In the genomic region with DNA sequence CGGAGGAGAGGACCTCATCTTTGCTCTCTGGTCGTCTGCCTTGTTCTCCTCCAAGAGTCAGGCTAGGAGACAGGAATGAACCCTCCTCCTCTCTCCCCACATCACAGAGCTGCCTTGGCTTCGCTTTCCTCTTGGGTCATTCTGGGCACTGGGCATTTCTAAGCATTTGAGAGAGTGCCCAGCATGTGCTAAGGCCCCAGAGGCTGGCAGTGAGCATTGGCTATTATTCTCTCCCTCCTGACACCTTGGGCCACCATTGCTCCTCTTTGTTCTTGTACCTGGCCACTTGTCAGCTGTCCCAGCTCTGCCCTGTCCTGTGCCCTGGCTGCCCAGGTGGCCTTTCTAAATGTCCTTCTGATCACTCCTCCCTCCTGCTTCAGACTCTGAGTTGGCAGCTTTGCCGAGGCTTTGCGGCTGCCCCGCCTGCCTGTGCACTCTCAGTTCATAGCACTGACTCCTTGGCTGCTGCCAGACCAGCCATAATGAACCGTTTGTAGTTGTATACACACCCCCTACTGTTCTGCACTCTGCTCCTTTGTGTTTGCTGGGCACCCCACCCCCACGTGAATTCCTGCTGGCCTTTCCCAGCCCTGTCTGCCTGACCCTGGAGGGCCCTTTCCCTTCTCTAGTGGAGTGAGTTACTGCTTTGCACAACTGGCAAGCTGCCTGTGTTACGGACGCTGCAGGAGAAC, we compare ENCODE assay signal across 8 mouse cellular contexts.
DNase-seq lines count a peak whose midpoint lies in the region; ATAC-seq and TF ChIP-seq lines count a peak whose summit lies in the region.

No protein-coding gene starts in this region.

- DNase-seq in ES-E14 (ENCODE audit: low read depth, low spot score) = peak; percentile 47
- peak; percentile 33 for DNase-seq in forebrain, embryonic 10.5 days (ENCODE audit: extremely low spot score, low spot score)
- peak; percentile 73 for DNase-seq in hindbrain, embryonic 10.5 days (ENCODE audit: low spot score)
- peak; percentile 37 for DNase-seq in layer of hippocampus, adult 9-10 months (ENCODE audit: low spot score)
- peak; percentile 34 for DNase-seq in liver, postnatal 0 days
- DNase-seq in ovary, postnatal 36 days (ENCODE audit: low spot score) = peak; percentile 53

- 33% methylated on average over 10 of the region's 10 CpGs for WGBS in forebrain, embryonic 10.5 days
- WGBS in hindbrain, embryonic 10.5 days = 19% methylated on average over 10 of the region's 10 CpGs
- 65% methylated on average over 10 of the region's 10 CpGs for WGBS in liver, postnatal 0 days (ENCODE audit: insufficient replicate concordance)

- no peak overlapping the region for H3K9ac ChIP-seq in ES-E14 (ENCODE audit: insufficient read depth, low read depth, low read length, poor library complexity, severe bottlenecking)
- H3K9ac ChIP-seq in liver, postnatal 0 days (replicated peaks) = no peak overlapping the region

- ATAC-seq in cerebellum, adult (ENCODE audit: insufficient number of reproducible peaks, low FRiP score, low TSS enrichment) = peak; percentile 68
- 0 out of 2 replicates have a peak, but pooled peaks have one; percentile 5 for ATAC-seq in liver, postnatal 0 days
- ATAC-seq in activated CD4-positive, CD25-positive, alpha-beta regulatory T cell, adult 4 months = no peak

- no peak overlapping the region for H3K4me3 ChIP-seq in ES-E14 (ENCODE audit: insufficient read depth in 1 of 2, low read depth in 1 of 2, low read length in 2 of 2, poor library complexity in 1 of 2, severe bottlenecking in 1 of 2)
- H3K4me3 ChIP-seq in forebrain, embryonic 10.5 days = no peak overlapping the region
- H3K4me3 ChIP-seq in hindbrain, embryonic 10.5 days = peak overlapping the region; percentile 4; the same call in 1 of the 2 replicates
- no peak overlapping the region for H3K4me3 ChIP-seq in liver, postnatal 0 days (ENCODE audit: low read depth, low read length)

- H3K27me3 ChIP-seq in forebrain, embryonic 10.5 days (ENCODE audit: poor library complexity, severe bottlenecking) = no peaks in the 10 kb centered on the region
- no peaks in the 10 kb centered on the region for H3K27me3 ChIP-seq in hindbrain, embryonic 10.5 days (ENCODE audit: insufficient read depth, poor library complexity, severe bottlenecking)
- no peaks in the 10 kb centered on the region for H3K27me3 ChIP-seq in liver, postnatal 0 days (ENCODE audit: insufficient read depth, low read length)

- no peaks in the 10 kb centered on the region for H3K9me3 ChIP-seq in ES-E14 (ENCODE audit: control insufficient read depth, insufficient read depth, low read depth, low read length)
- H3K9me3 ChIP-seq in forebrain, embryonic 10.5 days = no peaks in the 10 kb centered on the region
- H3K9me3 ChIP-seq in hindbrain, embryonic 10.5 days = no peaks in the 10 kb centered on the region
- no peaks in the 10 kb centered on the region for H3K9me3 ChIP-seq in liver, postnatal 0 days (ENCODE audit: low read length)

- H3K4me1 ChIP-seq in ES-E14 (ENCODE audit: control insufficient read depth in 2 of 2, insufficient read depth in 2 of 2, low read length in 2 of 2, poor library complexity in 1 of 2) = peaks cover 12 to 15% of the 10 kb centered on the region in 2 experiments
- peaks cover 17% of the 10 kb centered on the region for H3K4me1 ChIP-seq in forebrain, embryonic 10.5 days
- peaks cover 29% of the 10 kb centered on the region for H3K4me1 ChIP-seq in hindbrain, embryonic 10.5 days (replicated peaks)
- H3K4me1 ChIP-seq in liver, postnatal 0 days (ENCODE audit: insufficient read depth) = peaks cover 35% of the 10 kb centered on the region

- H3K36me3 ChIP-seq in ES-E14 (ENCODE audit: control insufficient read depth, insufficient read depth, low read length, poor library complexity, severe bottlenecking) = peaks cover 6% of the 10 kb centered on the region; the same call in 1 of the 2 replicates
- H3K36me3 ChIP-seq in forebrain, embryonic 10.5 days (replicated peaks) = peaks cover 66% of the 10 kb centered on the region
- H3K36me3 ChIP-seq in hindbrain, embryonic 10.5 days = peaks cover 52% of the 10 kb centered on the region
- H3K36me3 ChIP-seq in liver, postnatal 0 days (replicated peaks; ENCODE audit: insufficient read depth, low read length) = no peaks in the 10 kb centered on the region

- peak overlapping the region; percentile 38; the same call in 1 of the 2 replicates for H3K4me2 ChIP-seq in liver, postnatal 0 days (ENCODE audit: low read depth, low read length)

- no peak for TF ChIP-seq EP300 in liver, postnatal 0 days (IDR thresholded peaks at IDR 0.05; ENCODE audit: low read depth)

- no peak overlapping the region for H3K27ac ChIP-seq in ES-E14 (ENCODE audit: insufficient read depth, low read depth, low read length, poor library complexity, severe bottlenecking)
- H3K27ac ChIP-seq in forebrain, embryonic 10.5 days = peak overlapping the region; percentile 76
- H3K27ac ChIP-seq in hindbrain, embryonic 10.5 days = peak overlapping the region; percentile 82
- H3K27ac ChIP-seq in liver, postnatal 0 days (ENCODE audit: low read depth) = peak overlapping the region; percentile 53; the same call in 1 of the 2 replicates

- no peak for TF ChIP-seq CTCF in liver, postnatal 0 days (IDR thresholded peaks at IDR 0.05; ENCODE audit: low read depth)

- in situ Hi-C loops in ES-E14 (cut with MboI; ENCODE audit: low sequenced_read_pairs in 2 of 2, unreplicated experiment in 2 of 2) = loop anchor here in 1 of 2 experiments (10.0 kb wide), 1 partner anchor 59 kb away; a partner anchor contains a TSS

TF ChIP-seq in ES-E14, 5 proteins besides CTCF, POLR2A, EP300 and RAD21:
- TF ChIP-seq MAFK (IDR thresholded peaks at IDR 0.05; ENCODE audit: insufficient read depth, low read depth, low read length) (no peak), CHD2 (IDR thresholded peaks at IDR 0.05; ENCODE audit: low read depth, low read length) (no peak), HCFC1 (IDR thresholded peaks at IDR 0.05; ENCODE audit: borderline replicate concordance, insufficient read depth, low read length) (no peak), ZC3H11A (IDR thresholded peaks at IDR 0.05; ENCODE audit: borderline replicate concordance, low read depth, low read length) (no peak), ZNF384 (IDR thresholded peaks at IDR 0.05; ENCODE audit: low read depth, low read length) (no peak)
